Mouse (Mus musculus) limb, embryonic 15.5 days (tissue): ENCODE measurements around the gene Ankrd55. TPM values are rescaled to one million over a fixed set of nuclear protein-coding genes. Genes with fewer than 3 reads are reported as not detected.

Source experiments
- ATAC-seq: fragments of 200-750 bp; cut with Nextera tagmentation; 2 replicates; pipeline ENCODE4 v1.8.0; 2017; ENCODE audit warnings: low read depth, moderate TSS enrichment; ENCODE audit not compliant: insufficient number of reproducible peaks, low FRiP score, low TSS enrichment
- H3K27ac ChIP-seq: fragments of 300-500 bp; sonication (generic); 2 replicates; pipeline ENCODE4 v1.5.1; 2015; ENCODE audit warnings: moderate library complexity, mild to moderate bottlenecking, inconsistent platforms
- H3K27me3 ChIP-seq: fragments of 300-500 bp; sonication (generic); 2 replicates; pipeline ENCODE4 v1.6.1; 2015; ENCODE audit warnings: inconsistent platforms
- H3K36me3 ChIP-seq: fragments of 300-500 bp; sonication (generic); 2 replicates; pipeline ENCODE4 v1.6.1; 2015; ENCODE audit warnings: inconsistent platforms
- H3K4me1 ChIP-seq: fragments of 300-500 bp; sonication (generic); 2 replicates; pipeline ENCODE4 v1.6.1; 2015; ENCODE audit warnings: inconsistent platforms
- H3K4me2 ChIP-seq: fragments of 300-500 bp; sonication (generic); 2 replicates; pipeline ENCODE4 v1.6.1; 2015; ENCODE audit warnings: mild to moderate bottlenecking, inconsistent platforms
- H3K4me3 ChIP-seq: fragments of 300-500 bp; sonication (generic); 2 replicates; pipeline ENCODE4 v1.5.1; 2015; ENCODE audit warnings: mild to moderate bottlenecking, inconsistent platforms
- H3K9ac ChIP-seq: fragments of 300-500 bp; sonication (generic); 2 replicates; pipeline ENCODE4 v1.6.1; 2015; ENCODE audit warnings: inconsistent platforms
- H3K9me3 ChIP-seq: fragments of 300-500 bp; sonication (generic); 2 replicates; pipeline ENCODE4 v1.6.1; 2016; ENCODE audit warnings: inconsistent platforms
- WGBS: fragments of 180-500 bp; shearing (Covaris S2); methylation state at CpG from one replicate; pipeline ENCODE4 v1.1.7; 2015; 5-methylcytosine and 5-hydroxymethylcytosine counted together
- polyA plus RNA-seq: library from polyadenylated mRNA; unstranded; fragments of >200 nt; fragmentation: Nextera tagmentation; extraction: Ambion mirVana; gene quantifications from 2 replicates; pipeline ENCODE4 v1.2.1, GENCODE M21; 2015

The Ankrd55 gene
- polyA plus RNA-seq, 1 experiment from 2014 or later, result 1.00 TPM

DNA sequence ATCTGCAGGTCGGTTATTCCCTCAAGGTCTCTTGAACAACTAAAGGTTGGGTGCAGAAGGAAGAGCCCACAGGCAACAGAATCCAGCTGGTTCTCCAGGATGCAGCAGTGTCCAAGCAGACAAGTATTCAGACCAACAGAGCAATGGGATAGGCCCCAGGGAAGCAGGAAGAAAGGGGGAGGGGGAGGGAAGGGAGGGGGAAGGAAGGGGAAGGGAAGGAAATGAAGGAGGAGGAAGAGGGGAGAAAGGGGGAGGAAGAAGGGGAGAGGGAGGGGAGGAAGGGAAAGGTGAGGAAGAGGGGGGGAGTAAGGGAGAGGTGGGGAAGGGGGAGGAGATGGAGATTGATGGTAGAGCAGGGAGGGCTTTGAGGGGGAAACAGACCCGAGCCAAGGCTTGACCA is 121.1 kb downstream of the Ankrd55 start:
- WGBS, result 73% methylated on average over 2 of the region's 2 CpGs
- H3K4me3 ChIP-seq, result no peak overlapping the region
- H3K9me3 ChIP-seq, result no peaks in the 10 kb centered on the region
- no peaks in the 10 kb centered on the region for H3K4me1 ChIP-seq
- H3K9ac ChIP-seq, result no peak overlapping the region
- H3K27ac ChIP-seq, result no peak overlapping the region
- H3K27me3 ChIP-seq, result no peaks in the 10 kb centered on the region
- H3K36me3 ChIP-seq, result no peaks in the 10 kb centered on the region
- no peak for ATAC-seq
- H3K4me2 ChIP-seq, result no peak overlapping the region

DNA sequence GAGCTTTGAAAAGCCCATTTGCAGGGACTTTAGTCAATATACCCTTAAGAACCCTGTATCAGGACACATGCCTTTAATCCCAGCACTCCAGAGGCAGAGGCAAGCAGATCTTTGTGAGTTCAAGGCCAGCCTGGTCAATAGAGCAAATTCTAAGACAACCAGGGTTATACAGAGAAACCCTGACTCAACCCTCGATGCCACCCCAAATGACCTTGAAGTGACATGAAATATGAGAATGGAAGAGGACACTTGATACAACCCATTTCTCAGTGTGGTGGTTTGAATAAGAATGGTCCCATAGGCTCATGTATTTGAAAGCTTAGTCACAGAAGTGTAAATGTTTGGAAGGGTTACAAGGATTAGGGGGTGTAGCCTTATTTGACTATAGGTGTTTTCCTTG is 121.6 kb downstream of the Ankrd55 start:
- Histone ChIP-seq H3K27ac (no peak overlapping the region), H3K4me2 (no peak overlapping the region), H3K9me3 (no peaks in the 10 kb centered on the region), H3K4me3 (no peak overlapping the region), H3K36me3 (no peaks in the 10 kb centered on the region), H3K4me1 (no peaks in the 10 kb centered on the region), H3K9ac (no peak overlapping the region), H3K27me3 (no peaks in the 10 kb centered on the region)
- 80% methylated on average over 1 of the region's 1 CpGs for WGBS
- ATAC-seq, result no peak

DNA sequence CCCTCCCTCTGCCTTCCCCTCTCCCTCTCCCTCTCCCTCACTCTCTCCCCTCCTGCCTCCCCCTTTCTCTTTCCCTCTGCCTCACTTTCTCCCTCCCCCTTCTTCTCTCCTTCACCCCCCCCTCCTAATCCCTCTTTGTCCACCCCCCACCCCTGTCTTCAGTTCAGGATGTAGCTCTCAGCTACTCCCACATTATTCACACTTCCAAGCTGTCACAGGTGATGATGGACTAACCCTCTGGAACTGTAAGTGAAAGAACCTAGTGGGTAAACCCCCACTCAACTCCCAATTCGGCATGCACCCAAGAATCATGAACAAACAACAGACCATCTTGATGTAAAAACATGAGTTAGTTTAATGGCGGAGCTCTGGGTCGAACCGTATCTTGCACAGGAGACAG is 122.2 kb downstream of the Ankrd55 start:
- no peaks in the 10 kb centered on the region for H3K9me3 ChIP-seq

DNA sequence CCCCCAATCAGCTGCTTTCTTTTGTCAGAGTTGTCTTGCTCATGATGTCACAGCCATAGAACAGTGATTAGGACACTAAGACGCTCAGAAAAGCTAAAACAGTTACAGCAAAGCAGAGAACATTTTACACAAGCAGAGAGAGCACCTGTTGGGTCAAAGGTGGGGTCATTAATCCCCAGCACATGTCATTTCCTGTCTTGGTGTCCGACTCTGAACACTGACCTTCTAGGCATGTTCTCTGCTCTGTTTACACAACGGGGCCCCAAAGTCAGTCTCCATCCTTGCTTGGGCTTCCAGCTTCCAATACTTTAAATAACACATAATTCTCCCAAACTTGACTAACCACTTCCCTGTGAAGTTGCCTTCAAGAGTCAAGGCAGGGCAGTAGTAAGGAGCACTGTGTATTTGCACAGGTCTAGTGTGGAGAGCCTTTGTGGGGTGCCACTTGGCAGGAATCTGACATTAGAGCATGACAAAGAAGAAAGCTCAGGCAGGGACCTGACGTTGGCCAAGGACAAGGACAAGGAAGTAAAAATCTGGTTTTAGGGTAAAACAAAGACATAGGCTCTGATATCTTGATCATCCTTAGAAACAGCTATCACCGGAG is 123.1 kb downstream of the Ankrd55 start:
- Histone ChIP-seq H3K4me3 (no peak overlapping the region), H3K4me2 (no peak overlapping the region), H3K9ac (no peak overlapping the region), H3K4me1 (peaks cover 7% of the 10 kb centered on the region; the same call in 1 of the 2 replicates), H3K27ac (no peak overlapping the region), H3K36me3 (no peaks in the 10 kb centered on the region), H3K27me3 (no peaks in the 10 kb centered on the region), H3K9me3 (no peaks in the 10 kb centered on the region)
- ATAC-seq, result no peak
- WGBS, result 61% methylated on average over 5 of the region's 5 CpGs

More for the DNA sequence above, 122.2 kb downstream of the Ankrd55 start:
- 93% methylated on average over 4 of the region's 4 CpGs for WGBS
- no peaks in the 10 kb centered on the region for H3K36me3 ChIP-seq
- no peak overlapping the region for H3K27ac ChIP-seq
- no peak for ATAC-seq
- H3K27me3 ChIP-seq, result no peaks in the 10 kb centered on the region
- H3K4me2 ChIP-seq, result no peak overlapping the region
- no peak overlapping the region for H3K4me3 ChIP-seq
- no peak overlapping the region for H3K9ac ChIP-seq
- H3K4me1 ChIP-seq, result no peaks in the 10 kb centered on the region

DNA sequence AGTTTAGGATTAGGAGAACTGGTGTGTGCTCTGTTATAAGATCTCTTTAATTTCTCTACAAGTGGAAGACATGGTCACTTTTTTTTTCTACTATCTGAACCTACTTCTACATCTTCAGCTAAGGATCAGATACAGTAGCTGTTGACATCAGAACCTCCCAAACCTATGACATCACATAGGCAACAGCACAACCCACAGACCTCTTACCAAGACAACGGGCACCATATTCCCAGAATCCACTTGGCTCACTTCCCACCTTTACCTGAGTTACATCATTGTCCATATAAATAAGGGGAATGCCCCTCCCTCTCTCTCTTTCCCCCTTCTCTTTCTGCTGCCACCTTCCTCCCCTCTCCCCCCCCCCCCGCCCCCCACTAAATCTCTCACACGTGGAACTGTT is 124.0 kb downstream of the Ankrd55 start:
- Histone ChIP-seq H3K4me3 (no peak overlapping the region), H3K36me3 (no peaks in the 10 kb centered on the region), H3K4me2 (no peak overlapping the region), H3K27me3 (no peaks in the 10 kb centered on the region), H3K4me1 (peaks cover 15% of the 10 kb centered on the region), H3K9ac (no peak overlapping the region), H3K9me3 (no peaks in the 10 kb centered on the region), H3K27ac (no peak overlapping the region)
- no peak for ATAC-seq
- 58% methylated on average over 2 of the region's 3 CpGs for WGBS

DNA sequence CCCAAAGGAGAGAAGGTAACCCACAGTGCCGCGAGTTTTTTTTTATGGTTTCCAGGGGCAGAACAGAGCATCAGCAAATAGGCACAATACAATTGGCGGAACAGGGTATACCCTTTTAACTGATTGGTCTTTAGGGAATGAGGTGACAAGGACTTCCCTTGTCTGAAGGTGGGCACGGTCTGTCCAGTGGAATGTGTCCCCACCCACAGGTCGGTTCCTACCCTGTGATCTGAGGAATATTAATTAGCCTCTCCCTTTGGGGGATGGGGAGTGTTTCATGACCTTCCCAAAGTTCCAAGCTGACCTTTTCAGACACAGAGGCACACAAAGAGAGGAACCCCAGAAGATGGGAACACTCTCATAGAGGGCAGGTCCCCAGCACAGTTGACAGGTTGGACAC is 124.6 kb downstream of the Ankrd55 start:
- no peak overlapping the region for H3K9ac ChIP-seq
- H3K9me3 ChIP-seq, result no peaks in the 10 kb centered on the region
- WGBS, result 58% methylated on average over 5 of the region's 5 CpGs
- no peak for ATAC-seq
- H3K4me2 ChIP-seq, result no peak overlapping the region
- H3K27ac ChIP-seq, result no peak overlapping the region
- peaks cover 16% of the 10 kb centered on the region for H3K4me1 ChIP-seq
- no peaks in the 10 kb centered on the region for H3K27me3 ChIP-seq
- no peak overlapping the region for H3K4me3 ChIP-seq
- H3K36me3 ChIP-seq, result no peaks in the 10 kb centered on the region

DNA sequence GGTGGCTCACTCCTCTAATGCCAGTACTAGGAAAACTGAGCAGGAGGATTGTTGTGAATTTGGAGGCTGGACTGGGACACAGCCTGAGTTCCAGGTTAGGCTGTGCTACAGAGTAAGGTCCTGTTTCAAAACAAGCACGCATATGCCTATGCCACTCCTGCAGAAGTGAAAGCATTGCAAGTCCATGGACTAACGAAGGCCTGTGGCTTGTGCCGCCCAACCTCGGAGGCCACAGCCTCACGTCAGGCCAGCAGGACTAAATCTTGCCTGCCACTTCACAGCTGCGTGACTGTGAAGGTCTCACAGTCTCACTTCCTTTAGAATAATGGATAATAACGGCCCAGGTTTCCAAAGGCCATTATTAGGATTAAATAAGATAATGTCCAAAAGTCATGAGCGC is 125.4 kb downstream of the Ankrd55 start:
- no peak for ATAC-seq

DNA sequence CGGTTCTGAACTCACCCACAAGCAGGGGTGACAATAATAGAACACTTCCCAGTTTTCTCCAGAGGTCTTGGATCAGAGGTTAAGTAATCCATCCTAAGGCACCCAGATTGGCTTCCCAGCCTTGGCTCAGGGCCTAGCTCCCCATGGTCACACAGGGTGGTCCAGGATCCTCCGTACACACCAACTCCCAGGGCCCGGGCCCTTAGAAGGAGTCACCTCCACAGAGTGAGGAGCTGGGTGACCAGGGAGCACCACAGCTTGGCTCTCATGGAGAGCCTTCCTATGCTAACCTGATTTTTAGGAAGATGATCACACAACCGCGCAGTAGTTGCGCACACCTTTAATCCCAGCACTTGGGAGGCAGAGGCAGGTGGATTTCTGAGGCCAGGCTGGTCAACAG is 127.6 kb downstream of the Ankrd55 start:
- H3K4me3 ChIP-seq, result no peak overlapping the region
- no peaks in the 10 kb centered on the region for H3K27me3 ChIP-seq
- H3K4me2 ChIP-seq, result no peak overlapping the region
- H3K27ac ChIP-seq, result peak overlapping the region; percentile 58; the same call in 1 of the 2 replicates
- 84% methylated on average over 6 of the region's 6 CpGs for WGBS
- no peaks in the 10 kb centered on the region for H3K9me3 ChIP-seq
- no peak overlapping the region for H3K9ac ChIP-seq
- H3K4me1 ChIP-seq, result peaks cover 16% of the 10 kb centered on the region
- no peaks in the 10 kb centered on the region for H3K36me3 ChIP-seq
- ATAC-seq, result no peak

More for the DNA sequence above, 125.4 kb downstream of the Ankrd55 start:
- WGBS, result 70% methylated on average over 8 of the region's 8 CpGs
- Histone ChIP-seq H3K4me3 (no peak overlapping the region), H3K36me3 (no peaks in the 10 kb centered on the region), H3K9me3 (no peaks in the 10 kb centered on the region), H3K4me1 (peaks cover 16% of the 10 kb centered on the region), H3K9ac (no peak overlapping the region), H3K4me2 (no peak overlapping the region), H3K27ac (no peak overlapping the region), H3K27me3 (no peaks in the 10 kb centered on the region)

DNA sequence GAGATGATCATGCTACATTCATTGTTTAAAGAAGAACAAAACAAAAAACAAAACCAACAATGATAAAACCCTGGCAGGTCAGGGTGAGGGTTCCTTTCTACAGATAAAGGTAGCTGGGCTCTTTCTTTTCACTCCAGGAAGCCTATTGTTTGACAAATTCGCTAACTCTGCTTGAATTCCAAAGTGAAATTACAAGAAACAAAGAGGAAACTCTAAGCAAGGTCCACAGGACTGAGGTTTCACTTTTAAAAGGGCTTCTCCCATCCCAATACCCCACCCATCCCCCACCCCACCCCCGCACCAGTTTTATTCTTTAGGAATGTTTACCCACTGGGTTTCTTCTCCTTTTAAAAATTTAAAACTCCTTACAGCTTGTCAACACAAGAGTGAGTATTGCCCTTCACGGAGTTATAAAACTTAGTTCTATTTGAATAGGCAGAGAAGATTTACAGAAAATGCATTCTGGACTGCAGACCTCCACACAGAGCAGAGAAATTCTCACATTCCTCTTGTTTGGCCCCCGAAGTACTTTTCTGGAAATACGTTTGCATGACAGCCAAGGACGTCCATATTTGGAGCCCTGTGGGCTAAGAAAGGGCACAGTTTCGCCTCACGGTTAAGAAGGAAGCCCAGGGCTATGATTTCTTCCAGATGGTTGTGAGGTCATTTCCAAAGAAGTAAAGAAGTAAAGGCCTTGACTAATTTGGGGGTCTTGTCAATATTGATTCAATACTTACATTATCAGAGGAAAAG is 128.3 kb downstream of the Ankrd55 start:
- H3K4me3 ChIP-seq, result no peak overlapping the region
- peak overlapping the region; percentile 58 for H3K27ac ChIP-seq
- WGBS, result 10% methylated on average over 8 of the region's 8 CpGs
- 0 out of 2 replicates have a peak overlapping the region, but pooled peaks have one; percentile 3 for H3K4me2 ChIP-seq
- H3K36me3 ChIP-seq, result no peaks in the 10 kb centered on the region
- no peaks in the 10 kb centered on the region for H3K27me3 ChIP-seq
- H3K9ac ChIP-seq, result no peak overlapping the region
- no peaks in the 10 kb centered on the region for H3K9me3 ChIP-seq
- H3K4me1 ChIP-seq, result peaks cover 16% of the 10 kb centered on the region
- 0 out of 2 replicates have a peak, but pooled peaks have one; percentile 59 for ATAC-seq

DNA sequence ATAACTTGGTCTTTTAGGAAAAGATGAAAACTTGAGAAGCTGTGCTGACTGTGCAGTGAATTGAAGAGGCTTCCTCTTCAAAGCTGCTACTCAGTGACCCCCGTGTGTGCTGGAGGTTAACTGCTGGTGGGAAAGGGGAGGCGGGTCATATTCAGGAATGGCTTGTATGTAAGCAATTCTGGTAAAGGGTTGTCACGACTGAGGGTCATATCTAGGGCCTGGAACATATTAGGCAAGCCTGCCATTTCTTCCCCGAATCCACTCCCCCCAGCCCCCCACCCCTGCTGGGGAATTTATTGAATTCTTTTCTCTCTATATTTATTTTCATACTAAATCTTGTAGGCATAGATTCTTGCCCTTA is 128.9 kb downstream of the Ankrd55 start:
- Histone ChIP-seq H3K9ac (no peak overlapping the region), H3K4me2 (no peak overlapping the region), H3K4me3 (no peak overlapping the region), H3K27ac (peak overlapping the region; percentile 58), H3K27me3 (no peaks in the 10 kb centered on the region), H3K4me1 (peaks cover 17% of the 10 kb centered on the region), H3K36me3 (no peaks in the 10 kb centered on the region), H3K9me3 (no peaks in the 10 kb centered on the region)
- WGBS, result 25% methylated on average over 4 of the region's 4 CpGs
- ATAC-seq, result no peak

DNA sequence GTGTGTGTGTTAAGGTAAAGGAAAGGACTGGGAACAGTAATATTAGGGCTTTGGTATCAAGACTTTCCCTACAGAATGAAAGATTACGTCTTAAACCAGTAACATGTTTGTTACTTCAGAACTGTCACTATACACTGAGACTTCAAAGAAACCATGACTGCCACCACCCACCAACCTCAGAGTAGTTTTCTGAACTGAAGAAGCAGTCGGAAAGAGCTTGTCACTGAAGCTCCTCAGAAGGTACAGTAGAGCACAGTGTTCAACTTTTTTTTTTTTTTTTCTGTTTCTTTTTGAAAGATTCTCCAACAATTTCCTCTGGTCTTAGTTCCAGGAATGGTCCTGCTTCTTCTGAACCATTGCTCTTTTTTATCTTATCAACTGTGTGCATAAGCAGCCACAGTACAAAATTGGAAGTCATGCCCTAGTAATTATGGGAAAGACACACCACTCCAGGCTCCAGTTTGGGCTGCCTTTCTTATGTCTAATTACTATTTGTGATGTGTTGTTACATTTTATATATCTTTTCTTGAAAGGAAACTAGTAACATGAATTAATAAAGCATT is 129.7 kb downstream of the Ankrd55 start:
- Histone ChIP-seq H3K4me1 (peaks cover 19% of the 10 kb centered on the region), H3K36me3 (no peaks in the 10 kb centered on the region), H3K9ac (no peak overlapping the region), H3K27ac (no peak overlapping the region), H3K9me3 (no peaks in the 10 kb centered on the region), H3K27me3 (no peaks in the 10 kb centered on the region), H3K4me3 (no peak overlapping the region), H3K4me2 (no peak overlapping the region)
- 69% methylated on average over 2 of the region's 2 CpGs for WGBS
- no peak for ATAC-seq

DNA sequence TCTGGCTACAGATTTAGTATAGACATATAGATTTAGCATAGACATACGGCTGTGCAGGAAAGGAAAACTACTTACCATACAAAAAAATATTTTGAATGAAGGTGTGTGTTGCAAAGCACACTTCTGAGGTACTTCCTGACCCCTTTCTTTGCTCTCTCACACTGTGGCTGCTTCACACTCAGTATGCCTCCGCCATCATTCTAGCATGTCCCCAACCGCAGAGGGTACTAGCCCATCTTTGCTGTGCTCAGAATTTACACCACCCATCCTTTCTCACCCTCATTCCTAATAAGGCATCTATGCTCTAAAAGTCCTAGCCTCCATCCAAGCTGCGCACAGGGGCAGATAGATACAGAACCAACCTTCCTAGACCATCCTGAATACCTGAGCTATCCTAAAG is 130.3 kb downstream of the Ankrd55 start:
- no peak overlapping the region for H3K9ac ChIP-seq
- H3K9me3 ChIP-seq, result no peaks in the 10 kb centered on the region
- no peak overlapping the region for H3K27ac ChIP-seq
- H3K4me2 ChIP-seq, result no peak overlapping the region
- WGBS, result 88% methylated on average over 4 of the region's 4 CpGs
- H3K4me3 ChIP-seq, result no peak overlapping the region
- no peaks in the 10 kb centered on the region for H3K27me3 ChIP-seq
- H3K36me3 ChIP-seq, result no peaks in the 10 kb centered on the region
- peaks cover 19% of the 10 kb centered on the region for H3K4me1 ChIP-seq
- no peak for ATAC-seq
